Mouse (Mus musculus) urinary bladder, postnatal 25 days (tissue): ENCODE measurements around the gene Methig1.
"Not testable (repeated sequence)": the region's sequence is repeated elsewhere in the genome, so short reads cannot be mapped to it uniquely, and the experiment has no call there.

Experiments used
- DNase-seq: peaks from one replicate; pipeline ENCODE4 v3.0.0; 2022; ENCODE audit warnings: low spot score

The Methig1 gene

GRCm38 (mm10) chr15:100352711-100353250, at the start of gene Methig1, which contains the start of gene Mettl7a2:
Gene Methig1 (plus strand): TSS chr15:100353149.
Gene Mettl7a2 (plus strand): TSS chr15:100353200.
- DNase-seq = no peak

GRCm38 (mm10) chr15:100303428-100304018, 49.4 kb upstream of the Methig1 start:
- DNase-seq = no peak

- DNase-seq = peak; percentile 73
These were observed 48.6 kb upstream of the Methig1 start, which contains the start of gene Mettl7a1 for GRCm38 (mm10) chr15:100304019-100304991. Gene Mettl7a1 (plus strand): TSS chr15:100304140.

GRCm38 (mm10) chr15:100306201-100306600, 46.7 kb upstream of the Methig1 start:
- DNase-seq = no peak

GRCm38 (mm10) chr15:100307438-100308096, 45.4 kb upstream of the Methig1 start:
- not testable (repeated sequence) for DNase-seq

GRCm38 (mm10) chr15:100312346-100312745, 40.6 kb upstream of the Methig1 start:
- no peak for DNase-seq

- DNase-seq = no peak
These were observed 38.4 kb upstream of the Methig1 start for GRCm38 (mm10) chr15:100314448-100315145.

- DNase-seq = not testable (repeated sequence)
These were observed 34.8 kb upstream of the Methig1 start for GRCm38 (mm10) chr15:100318014-100318671.

GRCm38 (mm10) chr15:100319884-100320283, 33.1 kb upstream of the Methig1 start:
- no peak for DNase-seq

GRCm38 (mm10) chr15:100320295-100320905, 32.5 kb upstream of the Methig1 start:
- no peak for DNase-seq

- DNase-seq = peak; percentile 33
These were observed 31.8 kb upstream of the Methig1 start for GRCm38 (mm10) chr15:100321134-100321533.

- DNase-seq = no peak
These were observed 28.8 kb upstream of the Methig1 start for GRCm38 (mm10) chr15:100324021-100324591.

GRCm38 (mm10) chr15:100325235-100325634, 27.7 kb upstream of the Methig1 start:
- no peak for DNase-seq

GRCm38 (mm10) chr15:100328089-100328488, 24.9 kb upstream of the Methig1 start:
- DNase-seq = not testable (repeated sequence)

- DNase-seq = not testable (repeated sequence)
These were observed 23.6 kb upstream of the Methig1 start for GRCm38 (mm10) chr15:100329336-100329735.

- DNase-seq = no peak
These were observed 22.2 kb upstream of the Methig1 start for GRCm38 (mm10) chr15:100330739-100331138.

- not testable (repeated sequence) for DNase-seq
These were observed 20.6 kb upstream of the Methig1 start for GRCm38 (mm10) chr15:100332077-100332961.

GRCm38 (mm10) chr15:100334629-100335028, 18.3 kb upstream of the Methig1 start, which contains the start of gene Mettl7a3:
Gene Mettl7a3 (plus strand): TSS chr15:100334929.
- no peak for DNase-seq

GRCm38 (mm10) chr15:100337328-100337727, 15.6 kb upstream of the Methig1 start:
- not testable (repeated sequence) for DNase-seq
